Mouse (Mus musculus): Measurements from ENCODE around the gene Atp9a.

DNA sequence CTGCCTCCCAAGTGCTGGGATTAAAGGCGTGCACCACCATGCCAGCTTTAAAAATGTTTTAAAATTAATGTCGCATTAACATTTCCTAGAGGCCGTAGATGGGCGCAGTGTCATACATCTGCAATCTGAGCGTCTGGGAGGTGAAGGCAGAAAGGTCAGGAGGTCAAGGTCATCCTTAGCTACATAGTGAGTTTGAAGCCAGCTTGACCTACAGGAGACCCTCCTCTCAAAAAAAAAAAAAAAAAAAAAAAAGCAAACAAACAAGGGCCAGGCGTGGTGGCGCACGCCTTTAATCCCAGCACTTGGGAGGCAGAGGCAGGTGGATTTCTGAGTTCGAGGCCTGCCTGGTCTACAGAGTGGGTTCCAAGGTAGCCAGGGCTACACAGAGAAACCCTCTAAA lies 44.0 kb upstream of the Atp9a start:
- TF ChIP-seq CTCF (IDR thresholded peaks at IDR 0.05; ENCODE audit: extremely low read depth, insufficient read depth, insufficient read length, insufficient replicate concordance) = no peak
- TF ChIP-seq POLR2A (IDR thresholded peaks at IDR 0.05; ENCODE audit: low read depth, low read length) = no peak
